Mouse (Mus musculus) brain, embryonic 18.5 days (tissue): ENCODE data around the gene Helz.
A peak's percentile ranks its signal among the peaks of the same experiment; 100 is the strongest.

Experiments used
- DNase-seq: peaks from one replicate; pipeline ENCODE4 v3.0.0-alpha.2; 2012; ENCODE audit warnings: low read depth, low spot score

Helz gene

DNA sequence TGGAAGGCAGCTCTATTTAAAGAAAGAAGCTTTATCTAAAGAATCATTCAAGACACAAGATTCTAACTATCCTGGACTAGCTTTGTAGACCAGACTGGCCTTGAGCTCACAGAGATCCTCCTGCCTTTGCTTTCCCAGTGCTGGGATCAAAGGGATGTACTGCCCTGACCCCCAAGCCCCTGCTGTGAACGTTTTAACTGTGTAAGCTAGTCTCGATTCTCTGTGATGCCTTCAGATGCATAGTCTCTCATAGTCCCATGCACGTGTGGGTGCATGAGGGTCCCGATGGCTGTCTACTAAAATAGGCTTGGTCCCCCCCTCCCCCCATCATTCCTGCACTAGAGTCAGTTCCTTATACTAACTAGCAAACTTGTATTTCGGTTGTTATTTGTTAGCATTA lies 70.2 kb downstream of the Helz start:
- DNase-seq: no peak

DNA sequence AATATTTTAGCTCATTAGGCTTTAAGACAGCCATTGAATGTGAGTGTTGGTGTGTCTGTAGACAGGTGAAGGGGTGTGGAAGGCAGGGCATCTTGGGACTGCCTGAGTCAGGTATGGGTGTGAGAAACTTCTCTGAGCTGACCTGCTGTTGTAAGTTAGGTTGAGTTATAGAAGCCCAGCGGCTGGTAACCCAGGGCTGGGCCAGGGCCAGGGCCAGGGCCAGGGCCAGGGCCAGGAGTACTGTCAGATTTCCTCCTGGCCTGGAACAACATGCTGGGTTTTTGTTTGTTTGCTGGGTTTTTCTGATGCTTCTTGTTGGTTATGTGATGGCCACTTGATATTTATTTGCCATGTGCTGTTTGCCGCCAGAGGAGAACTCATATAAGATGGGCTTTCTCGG lies 76.9 kb downstream of the Helz start:
- no peak for DNase-seq

DNA sequence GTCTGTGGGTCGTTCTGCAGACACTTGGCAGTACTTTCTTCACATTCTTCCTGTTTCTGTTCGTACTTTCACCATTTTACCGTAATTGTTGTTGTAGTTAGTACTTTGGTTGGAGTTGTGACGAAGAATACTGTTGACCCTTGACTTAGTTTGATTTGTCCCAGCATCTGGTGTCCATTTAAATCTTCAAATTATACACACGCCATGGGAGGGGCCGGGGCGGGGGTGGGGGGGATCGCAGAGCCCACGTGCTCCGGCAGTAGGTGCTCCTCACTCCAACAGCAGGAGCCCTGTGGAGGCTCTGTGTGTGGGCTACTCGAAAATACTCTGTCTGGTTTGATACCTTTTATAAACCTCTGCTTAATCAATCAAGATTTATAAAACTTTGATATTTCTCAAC lies 78.0 kb downstream of the Helz start:
- no peak for DNase-seq

DNA sequence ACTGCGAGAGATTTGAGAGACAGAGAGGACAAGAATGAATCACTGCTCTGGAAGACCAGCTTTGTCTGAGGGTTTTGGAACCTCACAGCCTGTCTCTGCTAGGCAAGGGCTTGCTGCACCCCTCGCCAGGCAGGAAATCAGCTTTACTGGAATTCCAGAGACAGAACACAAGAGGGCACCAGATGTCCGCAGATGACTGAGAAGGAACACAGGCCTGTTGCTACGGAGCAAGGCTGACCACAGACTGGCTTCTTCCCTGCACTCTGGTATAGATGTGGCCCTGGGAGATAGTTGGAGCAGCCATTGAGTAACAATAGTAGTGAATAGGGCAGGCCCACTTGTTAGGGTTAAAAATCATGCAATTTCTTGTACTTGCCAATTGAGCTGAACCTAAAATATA lies 81.8 kb downstream of the Helz start:
- peak; percentile 46 for DNase-seq

DNA sequence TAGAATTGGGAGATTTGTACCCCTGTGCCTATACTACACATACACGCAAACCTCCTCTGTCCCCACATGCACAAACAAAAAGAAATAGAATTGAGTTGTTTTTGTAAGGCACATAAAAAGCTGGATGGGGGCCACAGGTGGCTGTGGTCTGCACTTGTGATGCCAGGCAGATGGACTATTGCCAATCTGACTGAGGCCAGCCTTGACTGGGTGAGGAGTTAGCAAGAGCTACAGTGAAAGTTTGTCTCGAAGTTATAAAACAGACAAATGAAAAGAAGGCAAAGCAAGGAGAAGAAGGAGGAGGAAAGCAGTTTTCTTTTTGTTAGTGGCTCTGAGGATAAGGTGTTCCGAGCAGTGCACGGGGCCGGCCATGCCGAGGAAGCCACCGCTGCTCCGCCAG lies 82.2 kb downstream of the Helz start:
- no peak for DNase-seq

DNA sequence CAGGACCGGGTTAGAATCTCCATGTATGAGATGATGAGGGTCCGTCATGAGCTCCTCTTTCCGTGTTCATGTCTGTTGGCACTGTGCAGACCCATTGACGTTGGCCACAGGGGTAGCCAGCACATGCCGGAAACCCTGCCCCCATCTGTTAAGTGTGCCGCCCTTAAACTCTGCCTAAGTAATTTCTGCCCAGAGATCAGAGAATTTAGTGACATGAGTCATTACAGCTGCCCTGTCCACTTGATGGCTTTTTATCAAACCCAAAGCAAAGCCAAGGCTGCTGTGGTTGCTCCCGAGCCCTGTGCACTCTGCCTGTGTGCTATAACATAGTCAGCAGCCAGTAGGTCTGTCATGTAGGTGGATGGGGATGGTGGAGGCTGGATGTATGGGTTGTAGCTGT lies 83.4 kb downstream of the Helz start:
- DNase-seq: no peak

DNA sequence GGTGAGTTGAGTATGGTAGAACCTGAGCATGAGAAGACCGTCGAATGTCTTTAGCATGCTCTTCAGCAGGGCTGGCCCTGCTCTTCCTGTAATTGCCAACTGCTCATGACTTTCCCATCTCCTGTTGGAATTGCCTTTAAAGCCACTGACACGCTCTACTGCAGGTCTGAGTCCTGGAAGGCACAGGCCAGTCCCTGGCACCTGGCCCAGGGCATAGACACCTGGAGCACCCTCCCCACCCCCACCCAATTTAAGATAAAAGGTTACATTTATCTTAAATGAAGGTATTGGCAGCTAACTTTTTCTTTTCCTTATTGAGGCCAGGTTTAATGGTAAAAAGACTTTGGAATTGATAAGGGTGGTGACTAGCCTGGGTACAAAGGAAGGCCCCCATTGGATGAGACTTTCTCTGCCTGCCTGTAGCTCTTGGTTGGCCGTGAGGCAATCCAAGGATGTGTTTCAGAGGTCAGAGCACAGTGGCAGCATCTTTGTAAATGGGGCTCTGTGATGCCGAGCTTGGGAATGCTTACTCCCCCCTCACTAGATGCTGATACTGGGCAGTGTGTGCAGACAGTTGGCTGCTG lies 85.9 kb downstream of the Helz start:
- no peak for DNase-seq

DNA sequence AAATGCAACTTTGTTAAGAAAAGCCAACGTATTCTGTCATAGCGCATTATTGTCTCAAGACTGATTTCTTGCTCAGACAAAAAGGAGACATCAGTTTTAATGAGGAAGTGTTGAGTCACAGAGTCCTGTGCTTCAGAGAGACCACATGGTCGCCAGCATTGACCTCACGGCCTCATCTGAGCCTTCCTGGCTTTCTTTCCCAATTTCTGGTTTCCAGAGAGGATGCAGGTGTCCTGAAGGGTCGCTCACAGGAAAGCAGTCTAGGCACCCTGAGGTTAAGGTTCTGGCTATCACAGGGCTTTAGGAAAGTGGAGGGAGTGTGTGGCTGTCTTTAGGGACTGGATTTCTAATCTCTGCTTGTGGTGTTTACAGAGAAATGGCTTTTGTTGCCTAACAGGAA lies 90.4 kb downstream of the Helz start:
- no peak for DNase-seq

DNA sequence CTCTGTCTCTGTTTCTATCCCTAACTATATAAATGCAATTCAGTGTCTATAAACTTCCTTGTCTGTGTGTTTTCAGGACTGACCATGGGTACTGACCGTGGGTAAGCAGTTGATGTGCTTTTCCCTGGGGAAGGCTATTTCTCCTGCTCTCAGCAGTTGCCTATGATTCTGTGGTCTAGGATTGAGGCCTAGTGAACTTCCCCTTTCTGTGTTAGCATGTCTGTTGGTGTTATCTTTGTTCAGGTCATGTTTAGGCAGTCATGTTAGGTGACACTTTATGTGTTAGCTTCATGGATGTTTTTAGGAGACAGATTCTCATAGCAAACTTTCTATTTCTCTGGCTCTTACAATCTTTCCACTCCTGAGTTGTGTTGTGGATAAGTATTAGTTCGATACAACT lies 91.9 kb downstream of the Helz start:
- no peak for DNase-seq

DNA sequence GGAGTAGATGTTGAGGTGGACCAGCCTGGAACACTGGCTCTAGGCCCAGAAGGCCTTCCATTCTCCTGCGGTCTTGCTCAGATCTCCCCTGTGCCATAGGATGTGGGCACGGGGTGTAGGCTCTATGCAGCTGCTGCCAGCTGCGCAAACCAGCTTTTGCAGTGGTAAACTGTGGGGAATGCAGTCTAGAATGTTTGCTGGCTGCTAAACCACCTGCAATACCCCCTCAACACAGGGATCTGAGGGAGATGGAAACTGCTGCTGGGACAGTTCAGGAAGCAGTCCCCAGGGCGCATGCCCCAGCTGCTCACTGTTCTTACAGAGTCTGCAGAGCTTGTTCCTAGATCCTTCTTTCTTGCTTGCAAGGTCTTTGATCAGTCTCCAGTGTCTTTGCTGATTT lies 96.7 kb downstream of the Helz start:
- DNase-seq: no peak

DNA sequence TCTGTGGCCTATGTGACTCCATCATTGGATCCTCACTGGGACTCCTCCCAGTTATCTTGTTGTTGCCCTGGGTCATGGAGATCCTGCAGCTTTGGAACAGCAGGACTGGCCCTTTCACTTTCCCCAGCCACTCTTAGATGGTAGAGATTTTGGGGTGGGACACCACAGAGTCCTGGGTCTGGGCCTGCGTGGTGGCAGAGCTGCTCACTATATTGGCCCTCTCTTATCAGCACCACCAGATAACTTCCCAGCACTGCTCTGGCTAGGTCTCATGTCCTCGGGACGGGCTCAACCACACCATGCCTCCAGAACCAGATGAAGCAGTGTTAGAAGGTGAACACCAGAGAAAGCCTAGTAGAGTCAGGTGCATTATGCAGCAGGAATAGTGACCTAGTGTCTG lies 99.6 kb downstream of the Helz start:
- no peak for DNase-seq

DNA sequence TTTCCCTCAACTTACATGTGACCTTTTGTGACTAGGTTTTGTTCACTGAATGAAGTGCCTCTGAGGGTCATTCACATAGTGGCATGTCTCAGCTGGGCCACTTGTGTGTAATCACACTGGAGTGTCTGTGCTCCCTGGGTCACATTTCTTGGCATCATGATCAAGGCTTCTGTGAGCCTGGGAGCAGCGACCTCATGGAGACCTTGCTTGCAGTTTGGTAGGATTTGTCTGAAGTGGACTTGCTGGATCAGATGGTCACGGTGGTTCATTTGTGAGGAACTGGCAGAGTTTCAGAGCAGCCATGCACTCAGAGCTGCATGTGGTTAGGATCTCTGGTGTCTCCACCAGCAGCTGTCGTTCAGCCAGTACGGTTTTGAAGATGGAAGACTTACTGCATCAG lies 100.9 kb downstream of the Helz start:
- no peak for DNase-seq

DNA sequence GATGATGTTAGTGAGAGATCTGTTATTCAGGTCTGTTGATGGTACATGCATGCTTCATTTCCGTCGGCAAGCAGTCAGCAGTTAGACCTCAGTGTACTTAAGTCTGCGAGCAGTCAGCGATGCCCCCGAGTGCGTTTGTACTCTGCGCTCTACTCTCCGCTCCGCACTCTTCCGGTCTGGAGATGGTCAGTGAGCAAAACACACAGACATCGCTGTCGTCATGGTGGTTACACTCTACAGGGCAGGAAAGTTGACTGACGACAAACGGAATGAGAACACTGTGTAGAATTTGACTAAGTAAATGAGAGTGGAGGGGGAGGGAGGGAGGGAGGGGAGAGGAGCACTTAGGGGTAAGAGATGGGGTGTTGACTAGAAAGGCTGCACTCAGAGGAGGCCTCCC lies 101.7 kb downstream of the Helz start:
- no peak for DNase-seq

DNA sequence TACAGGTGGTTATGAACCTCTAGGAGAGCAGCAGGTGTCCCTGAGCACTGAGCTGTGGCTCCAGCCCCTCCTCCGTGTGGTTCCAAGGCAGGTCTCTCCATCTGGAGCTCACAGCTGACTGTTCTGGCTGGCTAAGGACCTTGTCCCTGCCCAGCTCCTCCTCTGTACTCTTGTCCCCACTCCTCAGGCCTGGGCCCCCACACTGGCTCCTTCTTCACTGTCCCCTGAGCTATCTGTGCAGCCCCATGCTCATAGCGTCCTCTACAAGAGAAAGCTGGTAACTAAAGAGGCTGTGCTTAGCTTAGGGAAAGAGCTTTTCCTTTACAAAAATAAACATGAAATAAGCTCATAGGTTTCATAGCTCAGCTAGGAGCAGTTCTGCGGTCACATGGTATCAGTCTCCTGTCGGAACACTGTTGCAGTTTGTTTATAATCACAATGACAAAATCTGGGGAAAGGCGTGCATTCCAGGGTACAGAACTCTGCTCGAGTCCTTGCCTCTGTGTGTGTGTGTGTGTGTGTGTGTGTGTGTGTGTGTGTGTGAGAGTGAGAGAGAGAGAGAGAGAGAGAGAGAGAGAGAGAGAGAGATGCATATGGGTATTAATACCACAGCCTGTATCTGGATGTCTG lies 102.8 kb downstream of the Helz start:
- DNase-seq: no peak

DNA sequence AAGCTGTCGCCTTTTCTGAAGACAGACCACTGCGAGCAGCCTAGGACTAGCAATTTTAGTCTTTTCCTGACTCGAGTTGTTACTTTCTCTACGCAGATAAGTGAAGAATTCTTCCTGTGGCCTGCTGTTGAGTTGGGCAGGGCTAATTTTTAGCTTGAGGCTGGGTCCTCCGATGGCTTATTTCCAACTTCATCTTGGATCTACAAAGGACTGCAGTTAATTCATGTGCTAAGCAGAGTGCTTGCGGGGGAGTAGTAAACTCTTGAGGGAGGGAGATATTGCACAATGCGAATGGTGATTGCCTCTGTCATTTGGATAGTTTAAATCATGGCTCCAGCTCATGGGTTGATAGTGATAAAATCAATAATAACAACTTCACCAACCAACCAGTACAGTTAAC lies 103.7 kb downstream of the Helz start:
- no peak for DNase-seq

DNA sequence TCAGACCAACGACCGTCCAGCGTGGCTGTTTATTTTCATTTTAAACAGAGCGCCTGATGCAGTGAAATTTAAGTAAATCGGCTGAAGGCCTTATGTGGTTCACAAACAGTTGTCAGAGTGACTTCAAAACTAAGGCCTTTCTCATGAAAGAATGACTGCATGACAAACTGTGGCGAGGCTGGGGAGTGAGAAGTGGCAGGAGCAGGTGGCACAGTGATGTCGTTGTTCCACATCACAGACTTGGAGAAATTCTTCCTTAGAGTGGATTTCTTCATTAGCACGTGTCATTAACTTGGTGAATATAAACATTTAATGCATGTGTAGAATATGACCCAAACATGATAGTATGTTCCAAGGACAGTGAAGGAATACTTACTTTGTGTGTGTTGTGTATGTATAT lies 104.4 kb downstream of the Helz start:
- no peak for DNase-seq

DNA sequence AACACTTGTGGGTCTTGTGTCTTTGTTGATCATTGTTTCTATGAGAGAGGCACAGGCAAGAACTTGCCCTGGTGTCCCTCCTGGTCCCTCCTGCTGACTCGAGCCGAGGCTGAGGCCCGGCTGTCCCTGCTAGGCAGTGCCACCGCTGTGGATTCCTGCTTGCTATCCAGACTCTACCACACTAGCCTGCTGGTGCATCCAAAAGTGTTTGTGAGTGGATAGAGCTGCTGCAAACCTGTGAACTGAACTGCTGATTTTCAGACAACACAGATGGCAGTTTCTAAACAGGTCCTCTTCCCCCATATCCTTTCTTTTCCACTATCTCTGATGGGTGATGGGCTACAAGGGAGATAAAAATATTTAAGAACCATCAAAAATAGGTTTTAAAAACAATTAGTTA lies 107.8 kb downstream of the Helz start:
- DNase-seq: no peak

DNA sequence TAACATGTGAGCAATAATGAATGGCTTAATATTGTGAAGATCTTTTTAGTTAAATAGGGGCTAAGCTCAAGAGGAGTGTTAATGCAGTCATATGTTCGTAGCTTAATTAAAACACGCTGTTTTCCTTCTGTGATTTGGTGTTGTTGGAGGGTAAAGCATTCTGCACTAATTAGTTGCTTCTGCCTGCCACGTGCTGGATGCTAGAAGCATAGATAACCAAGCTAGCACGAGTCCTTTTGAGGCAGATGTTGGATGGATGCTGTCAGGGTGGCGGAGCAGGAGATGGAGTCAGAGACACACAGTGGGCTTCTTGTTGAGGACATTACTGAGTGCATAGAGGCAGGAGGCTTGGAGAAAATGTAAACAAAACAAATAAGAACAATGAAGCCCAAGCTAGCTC lies 109.4 kb downstream of the Helz start:
- DNase-seq: peak; percentile 8

DNA sequence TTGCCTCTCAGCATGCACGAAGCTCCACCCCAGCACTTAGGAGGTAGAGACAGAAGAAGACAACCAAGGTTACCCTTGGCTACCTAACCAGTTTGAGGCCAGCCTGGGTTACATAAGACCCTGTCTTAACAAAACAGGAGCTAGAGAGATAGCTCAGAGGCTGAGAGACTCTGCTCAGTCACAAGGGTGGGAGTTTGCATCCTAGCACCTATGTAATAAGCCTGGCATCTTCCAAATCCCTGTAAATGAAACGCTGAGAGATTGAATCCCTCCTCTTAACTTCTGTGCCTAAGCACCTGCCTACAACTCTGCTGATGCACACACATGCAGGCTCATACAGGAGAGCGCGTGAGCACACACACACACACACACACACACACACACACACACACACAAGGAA lies 112.7 kb downstream of the Helz start:
- DNase-seq: no peak

DNA sequence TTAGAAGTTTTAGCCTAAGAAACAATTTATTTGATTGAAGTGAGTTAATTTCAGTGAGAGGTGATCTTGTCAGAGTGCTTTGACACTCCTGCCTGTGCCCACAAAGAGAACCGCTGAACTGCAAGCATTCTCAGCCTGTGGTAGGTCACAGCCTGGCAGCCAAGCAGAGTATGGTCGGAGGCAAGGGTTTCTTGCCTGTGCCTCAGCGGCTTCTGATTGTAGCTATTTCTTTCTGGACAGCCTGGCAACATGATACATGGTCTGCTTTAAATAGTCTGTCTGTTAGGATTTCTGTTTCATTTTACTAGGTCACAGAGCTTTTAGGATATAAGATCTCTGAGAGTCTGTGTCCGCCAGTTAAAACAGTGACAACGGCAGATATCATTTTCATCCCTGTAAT lies 114.9 kb downstream of the Helz start:
- no peak for DNase-seq

DNA sequence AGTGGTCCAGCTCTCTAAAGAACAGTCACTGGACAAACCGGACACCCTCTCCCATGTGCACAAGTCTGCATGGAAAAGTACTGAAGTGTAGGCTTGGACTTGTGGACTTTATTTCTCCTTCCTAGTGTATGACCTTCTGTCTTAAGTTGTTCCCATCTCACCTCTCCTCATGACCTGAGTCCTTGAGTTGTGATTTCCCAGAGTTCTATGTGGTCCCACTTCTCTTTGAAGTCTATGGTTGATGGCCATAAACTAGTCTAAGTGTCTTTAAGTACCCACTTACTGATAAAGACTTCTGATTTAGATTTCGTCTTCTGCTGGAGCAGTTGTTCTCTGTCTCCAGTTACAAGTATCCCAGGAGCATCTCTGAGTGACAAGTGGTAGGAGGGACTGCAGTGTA lies 119.8 kb downstream of the Helz start:
- no peak for DNase-seq

DNA sequence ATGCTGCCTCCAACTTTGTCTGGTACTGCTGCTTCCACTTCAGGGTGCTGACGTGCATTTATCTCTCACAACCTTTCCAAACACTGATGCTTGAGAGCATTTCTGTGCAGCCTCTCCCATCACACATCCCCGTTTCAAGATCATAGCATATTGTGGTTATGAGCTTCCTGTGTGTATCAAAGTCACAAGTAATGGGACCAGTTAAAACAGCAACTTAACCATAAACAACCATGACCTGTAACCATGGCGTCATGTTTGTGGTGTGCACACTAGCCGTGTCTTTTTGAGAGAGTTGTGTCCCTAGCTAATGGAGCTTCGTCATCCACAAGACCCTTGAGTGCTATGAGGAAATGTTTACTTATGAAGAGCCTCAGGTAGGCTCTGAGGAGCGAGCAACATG lies 120.5 kb downstream of the Helz start:
- DNase-seq: no peak

DNA sequence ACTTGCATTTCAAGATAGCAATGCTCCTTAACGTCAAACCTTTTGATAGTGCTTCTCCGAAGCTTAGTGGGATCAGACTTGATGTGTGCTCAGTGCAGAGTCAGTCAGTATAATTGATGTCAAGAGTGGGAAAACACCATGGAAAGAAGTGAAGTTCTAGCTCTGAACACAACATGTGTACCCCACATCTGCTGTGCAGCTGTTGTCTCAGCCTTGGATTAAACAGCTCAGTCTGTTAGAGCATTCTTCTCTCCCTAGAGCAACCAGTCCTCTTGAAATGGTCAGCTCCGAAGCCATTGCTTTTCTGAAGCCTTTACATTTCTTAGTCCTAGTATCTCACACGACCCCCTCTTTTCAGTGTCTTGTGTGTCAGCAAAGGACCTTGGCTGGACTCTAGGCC lies 121.2 kb downstream of the Helz start:
- DNase-seq: no peak

DNA sequence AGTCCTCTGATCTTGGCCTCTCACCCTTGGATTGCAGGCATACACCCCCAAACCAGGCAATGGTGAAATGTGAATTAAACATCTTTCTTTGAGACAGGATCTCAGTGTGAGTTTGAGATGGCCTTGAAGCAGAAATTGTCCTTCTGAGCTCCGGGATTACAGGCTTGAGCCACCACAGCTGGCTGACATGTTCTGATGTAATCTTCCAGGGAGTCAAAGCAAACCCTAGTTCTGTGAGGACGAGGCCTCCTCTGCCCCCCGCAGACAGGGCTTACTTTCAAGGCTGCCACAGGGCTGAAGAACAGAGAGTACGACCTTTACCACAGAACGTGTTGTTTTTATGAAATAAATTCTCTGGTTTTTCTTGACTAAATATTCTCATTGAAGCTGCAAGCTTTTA lies 126.3 kb downstream of the Helz start:
- no peak for DNase-seq
